Mouse (Mus musculus): ENCODE data around the gene Slc12a7. TPM values are rescaled to one million over a fixed set of nuclear protein-coding genes. Genes with fewer than 3 reads are reported as not detected.
"Not testable (repeated sequence)": the region's sequence is repeated elsewhere in the genome, so short reads cannot be mapped to it uniquely, and the experiment has no call there.

Slc12a7 gene
- total and polyA plus RNA-seq, 2 experiments from 2014 or later = 4.9 to 14.8 TPM

DNA sequence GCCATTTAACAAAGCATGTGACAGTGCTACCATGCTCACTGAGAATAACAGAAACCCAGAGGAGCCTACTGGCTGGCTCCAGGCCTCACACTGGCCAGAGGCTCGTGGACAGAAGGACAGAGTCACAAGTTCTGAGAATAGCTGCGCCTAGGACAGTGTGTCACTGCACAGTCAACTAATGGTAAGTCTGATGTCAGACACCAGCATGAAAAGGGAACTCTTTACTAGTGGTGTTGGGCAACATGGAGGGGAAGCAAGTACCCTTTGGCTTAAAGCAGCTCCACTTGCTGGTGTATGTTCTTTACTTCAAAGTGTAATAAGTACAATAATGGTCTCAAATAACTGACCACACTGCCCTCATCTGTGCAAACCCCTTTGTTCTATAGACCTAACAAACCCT, 39.6 kb upstream of the Slc12a7 start:
- no peaks in the 10 kb centered on the region for H3K36me3 ChIP-seq (ENCODE audit: insufficient read depth)
- no peaks in the 10 kb centered on the region for H3K9me3 ChIP-seq (ENCODE audit: low read length)
- 67% methylated on average over 2 of the region's 2 CpGs for WGBS
- H3K4me2 ChIP-seq (ENCODE audit: low read depth) = no peak overlapping the region
- H3K27me3 ChIP-seq (ENCODE audit: insufficient read depth, low read length) = no peaks in the 10 kb centered on the region
- no peak for TF ChIP-seq CTCF (IDR thresholded peaks at IDR 0.05; ENCODE audit: low read depth)
- H3K4me1 ChIP-seq (ENCODE audit: insufficient read depth) = no peaks in the 10 kb centered on the region
- no peak overlapping the region for H3K4me3 ChIP-seq (ENCODE audit: low read depth, low read length)
- ATAC-seq (no peak), DNase-seq (no peak)
- no peak overlapping the region for H3K9ac ChIP-seq
- no peak overlapping the region for H3K27ac ChIP-seq (ENCODE audit: low read depth, low read length)

DNA sequence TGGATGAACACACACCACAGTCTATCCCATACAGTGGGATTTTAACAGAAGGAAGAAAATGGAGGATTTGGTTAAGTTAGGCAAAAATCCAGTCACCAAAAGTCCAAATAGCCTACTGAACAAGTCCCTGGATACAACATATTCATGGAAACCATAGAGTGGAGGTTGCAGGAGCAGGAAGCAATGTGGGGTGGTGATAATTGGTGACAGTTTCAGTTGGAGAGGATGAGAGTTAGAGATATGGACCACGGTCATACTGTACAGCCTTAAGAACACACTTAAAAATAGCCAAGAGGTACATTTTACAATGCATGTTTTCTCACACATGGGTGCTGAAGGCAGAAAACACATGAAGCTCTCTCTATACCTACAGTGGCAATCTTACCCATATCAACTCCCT, 37.9 kb upstream of the Slc12a7 start:
- Histone ChIP-seq H3K4me1 (ENCODE audit: insufficient read depth) (no peaks in the 10 kb centered on the region), H3K9me3 (ENCODE audit: low read length) (no peaks in the 10 kb centered on the region), H3K9ac (no peak overlapping the region), H3K4me3 (ENCODE audit: low read depth, low read length) (no peak overlapping the region), H3K36me3 (ENCODE audit: insufficient read depth) (no peaks in the 10 kb centered on the region), H3K4me2 (ENCODE audit: low read depth) (no peak overlapping the region), H3K27me3 (ENCODE audit: insufficient read depth, low read length) (no peaks in the 10 kb centered on the region), H3K27ac (ENCODE audit: low read depth, low read length) (no peak overlapping the region)
- TF ChIP-seq CTCF (IDR thresholded peaks at IDR 0.05; ENCODE audit: low read depth) = no peak
- no peak for DNase-seq
- 81% methylated on average over 1 of the region's 1 CpGs for WGBS
- no peak for ATAC-seq

DNA sequence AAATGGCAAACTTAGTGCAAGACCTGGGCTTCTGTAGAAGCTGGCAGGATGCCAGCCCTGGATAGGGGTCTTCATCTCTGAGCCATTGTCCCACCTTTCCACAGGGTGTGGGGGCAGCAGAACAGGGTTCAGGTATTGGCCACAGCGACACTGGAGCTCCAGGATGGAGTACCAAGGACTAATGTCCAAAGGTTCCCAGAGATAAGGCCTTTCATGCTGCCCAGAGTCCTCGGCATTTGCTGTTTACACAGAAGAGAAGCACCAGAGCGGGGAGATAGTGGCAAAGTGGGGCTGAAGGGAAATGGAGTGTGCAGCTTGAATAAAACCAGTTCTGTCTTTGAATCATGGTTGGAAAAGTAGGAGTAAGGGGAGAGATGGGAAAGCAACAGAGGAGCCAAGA, 36.4 kb upstream of the Slc12a7 start:
- no peak for DNase-seq
- no peaks in the 10 kb centered on the region for H3K27me3 ChIP-seq (ENCODE audit: insufficient read depth, low read length)

DNA sequence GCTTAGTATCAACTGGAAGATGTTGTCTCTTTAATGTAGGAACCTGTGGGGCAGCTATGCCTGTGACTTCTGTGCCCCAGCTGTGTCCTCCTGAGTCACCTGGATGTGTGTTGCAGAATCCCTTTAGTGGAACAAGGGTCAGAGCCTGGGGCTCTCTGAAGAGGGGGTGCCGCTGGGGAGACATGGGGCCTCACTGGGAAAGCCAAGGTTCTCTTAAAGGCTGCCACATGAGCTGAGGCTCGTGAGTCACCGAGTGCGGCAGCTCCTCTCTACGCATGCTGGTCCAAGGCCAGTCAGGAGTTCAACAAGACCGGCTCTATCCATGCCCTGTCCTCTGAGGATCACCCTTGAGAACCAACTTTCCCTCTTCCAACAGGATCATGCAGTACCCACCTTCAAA, 33.2 kb upstream of the Slc12a7 start:
- H3K4me3 ChIP-seq (ENCODE audit: low read depth, low read length) = no peak overlapping the region
- no peak overlapping the region for H3K27ac ChIP-seq (ENCODE audit: low read depth, low read length)
- 91% methylated on average over 6 of the region's 6 CpGs for WGBS
- ATAC-seq (no peak), DNase-seq (no peak)
- no peak overlapping the region for H3K4me2 ChIP-seq (ENCODE audit: low read depth)
- H3K27me3 ChIP-seq (ENCODE audit: insufficient read depth, low read length) = no peaks in the 10 kb centered on the region
- no peaks in the 10 kb centered on the region for H3K9me3 ChIP-seq (ENCODE audit: low read length)
- no peak overlapping the region for H3K9ac ChIP-seq
- TF ChIP-seq CTCF (IDR thresholded peaks at IDR 0.05; ENCODE audit: low read depth) = no peak
- no peaks in the 10 kb centered on the region for H3K4me1 ChIP-seq (ENCODE audit: insufficient read depth)
- H3K36me3 ChIP-seq (ENCODE audit: insufficient read depth) = no peaks in the 10 kb centered on the region

More for the DNA sequence above, 36.4 kb upstream of the Slc12a7 start:
- no peaks in the 10 kb centered on the region for H3K4me1 ChIP-seq (ENCODE audit: insufficient read depth)
- no peak overlapping the region for H3K9ac ChIP-seq
- no peak overlapping the region for H3K4me2 ChIP-seq (ENCODE audit: low read depth)
- no peak for ATAC-seq
- no peaks in the 10 kb centered on the region for H3K9me3 ChIP-seq (ENCODE audit: low read length)
- H3K27ac ChIP-seq (ENCODE audit: low read depth, low read length) = no peak overlapping the region
- no peak for TF ChIP-seq CTCF (IDR thresholded peaks at IDR 0.05; ENCODE audit: low read depth)
- no peaks in the 10 kb centered on the region for H3K36me3 ChIP-seq (ENCODE audit: insufficient read depth)
- 92% methylated on average over 3 of the region's 3 CpGs for WGBS
- no peak overlapping the region for H3K4me3 ChIP-seq (ENCODE audit: low read depth, low read length)

- Histone ChIP-seq H3K9ac (no peak overlapping the region), H3K27ac (ENCODE audit: low read depth, low read length) (no peak overlapping the region), H3K4me1 (ENCODE audit: insufficient read depth) (no peaks in the 10 kb centered on the region), H3K9me3 (ENCODE audit: low read length) (no peaks in the 10 kb centered on the region), H3K36me3 (ENCODE audit: insufficient read depth) (no peaks in the 10 kb centered on the region), H3K27me3 (ENCODE audit: insufficient read depth, low read length) (no peaks in the 10 kb centered on the region), H3K4me3 (ENCODE audit: low read depth, low read length) (no peak overlapping the region), H3K4me2 (ENCODE audit: low read depth) (no peak overlapping the region)
- ATAC-seq (no peak), DNase-seq (no peak)
- WGBS = 90% methylated on average over 12 of the region's 12 CpGs
- TF ChIP-seq CTCF (IDR thresholded peaks at IDR 0.05; ENCODE audit: low read depth) = no peak
These were observed 32.3 kb upstream of the Slc12a7 start for GRCm38 (mm10) chr13:73700554-73700953.

DNA sequence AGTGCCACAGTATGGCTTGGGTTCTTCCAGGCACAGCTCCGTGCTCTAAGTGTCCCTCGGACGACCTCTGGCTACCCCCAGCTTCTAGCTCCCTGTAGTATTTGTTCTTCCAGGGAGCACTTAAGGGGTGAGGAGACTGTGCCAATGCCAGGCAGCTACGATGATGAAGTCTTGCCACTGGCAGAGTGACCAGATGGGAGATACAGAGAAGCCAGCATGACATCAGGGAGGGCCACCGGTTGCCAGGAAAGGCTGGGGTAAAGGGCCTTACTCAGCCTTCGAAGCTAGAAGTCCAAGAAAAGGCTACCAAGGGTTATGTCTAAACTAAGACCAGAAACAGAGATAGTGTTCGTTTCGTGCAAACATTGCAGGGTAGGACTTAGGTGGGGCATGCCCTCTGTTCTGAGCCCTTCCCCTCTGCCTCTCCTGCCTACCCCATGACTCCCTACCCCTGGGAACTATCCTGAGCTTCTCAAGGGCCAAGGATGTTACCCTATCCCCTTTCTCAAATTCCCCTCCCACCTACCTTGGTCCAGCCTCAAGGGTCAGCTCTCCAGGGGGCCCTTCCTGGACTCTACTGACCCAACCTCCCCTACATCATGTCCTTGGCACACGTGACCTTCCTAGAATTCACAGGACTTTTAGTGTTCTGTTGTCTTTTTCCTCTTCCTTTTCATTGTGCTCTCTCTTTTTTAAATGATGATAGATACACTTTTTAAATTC, 31.6 kb upstream of the Slc12a7 start:
- Histone ChIP-seq H3K4me3 (ENCODE audit: low read depth, low read length) (no peak overlapping the region), H3K36me3 (ENCODE audit: insufficient read depth) (no peaks in the 10 kb centered on the region), H3K4me1 (ENCODE audit: insufficient read depth) (no peaks in the 10 kb centered on the region), H3K4me2 (ENCODE audit: low read depth) (no peak overlapping the region), H3K27me3 (ENCODE audit: insufficient read depth, low read length) (no peaks in the 10 kb centered on the region), H3K27ac (ENCODE audit: low read depth, low read length) (no peak overlapping the region), H3K9ac (no peak overlapping the region), H3K9me3 (ENCODE audit: low read length) (no peaks in the 10 kb centered on the region)
- 83% methylated on average over 9 of the region's 9 CpGs for WGBS
- no peak for TF ChIP-seq CTCF (IDR thresholded peaks at IDR 0.05; ENCODE audit: low read depth)
- ATAC-seq (no peak), DNase-seq (no peak)

DNA sequence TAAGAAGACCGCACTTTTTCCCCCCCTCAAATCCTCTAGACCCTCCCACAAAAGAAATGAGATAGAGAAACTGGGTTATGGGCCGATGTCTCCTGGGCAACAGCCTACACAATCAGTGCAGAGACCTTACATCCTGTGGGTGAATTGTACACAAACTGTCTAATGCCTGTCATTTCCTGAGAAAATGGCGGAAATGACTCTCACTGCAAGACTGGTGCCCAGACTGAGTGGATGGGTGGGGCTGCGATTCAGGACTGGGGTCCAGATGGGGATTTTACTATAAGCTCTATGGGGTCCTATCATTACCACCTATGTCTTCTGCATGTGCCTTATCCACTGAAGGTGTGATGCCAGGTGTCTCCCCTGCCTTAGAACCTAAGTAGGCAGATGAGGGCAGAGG, 30.1 kb upstream of the Slc12a7 start:
- H3K4me1 ChIP-seq (ENCODE audit: insufficient read depth) = no peaks in the 10 kb centered on the region

DNA sequence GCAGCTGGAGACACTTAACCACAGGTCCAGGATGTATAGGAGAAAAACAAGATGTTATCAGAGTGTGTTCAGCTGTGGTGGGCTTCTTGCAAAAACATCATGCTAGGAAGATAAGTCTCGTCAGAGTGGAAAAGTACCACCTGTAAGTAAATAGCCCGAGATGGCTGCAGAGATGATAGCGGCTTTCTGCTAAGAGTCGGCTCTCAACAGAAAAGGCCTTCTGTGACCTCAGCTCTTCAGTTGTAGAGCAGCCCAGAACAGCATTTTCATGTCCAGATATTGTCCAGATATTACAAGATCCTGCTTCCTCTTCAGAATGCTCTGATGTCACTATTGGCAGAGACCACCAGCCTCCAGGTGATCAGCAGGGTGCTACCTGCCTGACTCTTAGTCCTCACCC, 29.4 kb upstream of the Slc12a7 start:
- ATAC-seq; DNase-seq; H3K9me3 ChIP-seq (ENCODE audit: low read length); H3K36me3 ChIP-seq (ENCODE audit: insufficient read depth); H3K4me3 ChIP-seq (ENCODE audit: low read depth, low read length); H3K27ac ChIP-seq (ENCODE audit: low read depth, low read length); H3K27me3 ChIP-seq (ENCODE audit: insufficient read depth, low read length); H3K4me1 ChIP-seq (ENCODE audit: insufficient read depth); H3K4me2 ChIP-seq (ENCODE audit: low read depth); H3K9ac ChIP-seq: not testable (repeated sequence)
- 94% methylated on average over 4 of the region's 4 CpGs for WGBS

More for the DNA sequence above, 30.1 kb upstream of the Slc12a7 start:
- ATAC-seq (no peak), DNase-seq (no peak)
- H3K27me3 ChIP-seq (ENCODE audit: insufficient read depth, low read length) = no peaks in the 10 kb centered on the region
- no peak overlapping the region for H3K4me2 ChIP-seq (ENCODE audit: low read depth)
- TF ChIP-seq CTCF (IDR thresholded peaks at IDR 0.05; ENCODE audit: low read depth) = no peak
- WGBS = 83% methylated on average over 4 of the region's 4 CpGs
- H3K9ac ChIP-seq = no peak overlapping the region
- no peaks in the 10 kb centered on the region for H3K9me3 ChIP-seq (ENCODE audit: low read length)
- no peak overlapping the region for H3K4me3 ChIP-seq (ENCODE audit: low read depth, low read length)
- H3K36me3 ChIP-seq (ENCODE audit: insufficient read depth) = no peaks in the 10 kb centered on the region
- no peak overlapping the region for H3K27ac ChIP-seq (ENCODE audit: low read depth, low read length)

Measured in forebrain, postnatal 0 days (tissue).